Mouse (Mus musculus): ENCODE results near the gene Mrgprg. TPM values are rescaled to one million over a fixed set of nuclear protein-coding genes. Genes with fewer than 3 reads are reported as not detected.

Mrgprg gene
- total and polyA plus RNA-seq, 2 experiments from 2014 or later: not detected

- Histone ChIP-seq H3K4me2 (ENCODE audit: low read depth, low read length) (no peak overlapping the region), H3K4me3 (ENCODE audit: low read length) (no peak overlapping the region), H3K4me1 (ENCODE audit: insufficient read depth, low read length) (peaks cover 10% of the 10 kb centered on the region), H3K27me3 (ENCODE audit: insufficient read depth, low read length) (no peaks in the 10 kb centered on the region), H3K27ac (no peak overlapping the region), H3K9me3 (ENCODE audit: low read length) (no peaks in the 10 kb centered on the region), H3K36me3 (ENCODE audit: insufficient read depth, low read length) (no peaks in the 10 kb centered on the region), H3K9ac (replicated peaks; ENCODE audit: low read length) (no peak overlapping the region)
- WGBS: 86% methylated on average over 4 of the region's 4 CpGs
- no peak for TF ChIP-seq CTCF (IDR thresholded peaks at IDR 0.05; ENCODE audit: low read depth)
- DNase-seq (ENCODE audit: low spot score): no peak
- ATAC-seq: no peak
Measured at GRCm38 (mm10) chr7:143733746-143734145, 33.0 kb downstream of the Mrgprg start.

GRCm38 (mm10) chr7:143729886-143730285 is 36.9 kb downstream of the Mrgprg start:
- no peak for TF ChIP-seq CTCF (IDR thresholded peaks at IDR 0.05; ENCODE audit: low read depth)
- no peaks in the 10 kb centered on the region for H3K9me3 ChIP-seq (ENCODE audit: low read length)
- no peak overlapping the region for H3K4me3 ChIP-seq (ENCODE audit: low read length)
- no peak overlapping the region for H3K9ac ChIP-seq (replicated peaks; ENCODE audit: low read length)
- no peaks in the 10 kb centered on the region for H3K4me1 ChIP-seq (ENCODE audit: insufficient read depth, low read length)
- H3K36me3 ChIP-seq (ENCODE audit: insufficient read depth, low read length): no peaks in the 10 kb centered on the region
- ATAC-seq: no peak
- no peak overlapping the region for H3K27ac ChIP-seq
- 77% methylated on average over 10 of the region's 10 CpGs for WGBS
- DNase-seq (ENCODE audit: low spot score): no peak
- no peak overlapping the region for H3K4me2 ChIP-seq (ENCODE audit: low read depth, low read length)
- H3K27me3 ChIP-seq (ENCODE audit: insufficient read depth, low read length): no peaks in the 10 kb centered on the region

GRCm38 (mm10) chr7:143726396-143726795 is 40.4 kb downstream of the Mrgprg start:
- Histone ChIP-seq H3K4me1 (ENCODE audit: insufficient read depth, low read length) (no peaks in the 10 kb centered on the region), H3K9me3 (ENCODE audit: low read length) (no peaks in the 10 kb centered on the region), H3K27me3 (ENCODE audit: insufficient read depth, low read length) (no peaks in the 10 kb centered on the region), H3K4me3 (ENCODE audit: low read length) (no peak overlapping the region), H3K9ac (replicated peaks; ENCODE audit: low read length) (no peak overlapping the region), H3K27ac (no peak overlapping the region), H3K4me2 (ENCODE audit: low read depth, low read length) (no peak overlapping the region), H3K36me3 (ENCODE audit: insufficient read depth, low read length) (no peaks in the 10 kb centered on the region)
- TF ChIP-seq CTCF (IDR thresholded peaks at IDR 0.05; ENCODE audit: low read depth): no peak
- DNase-seq (ENCODE audit: low spot score) (no peak), ATAC-seq (no peak)
- 91% methylated on average over 4 of the region's 4 CpGs for WGBS

- Histone ChIP-seq H3K9ac (replicated peaks; ENCODE audit: low read length) (no peak overlapping the region), H3K27ac (no peak overlapping the region), H3K36me3 (ENCODE audit: insufficient read depth, low read length) (no peaks in the 10 kb centered on the region), H3K27me3 (ENCODE audit: insufficient read depth, low read length) (no peaks in the 10 kb centered on the region), H3K4me2 (ENCODE audit: low read depth, low read length) (no peak overlapping the region), H3K9me3 (ENCODE audit: low read length) (no peaks in the 10 kb centered on the region), H3K4me3 (ENCODE audit: low read length) (no peak overlapping the region), H3K4me1 (ENCODE audit: insufficient read depth, low read length) (no peaks in the 10 kb centered on the region)
- no peak for ATAC-seq
- TF ChIP-seq CTCF (IDR thresholded peaks at IDR 0.05; ENCODE audit: low read depth): no peak
- no peak for DNase-seq (ENCODE audit: low spot score)
- 100% methylated on average over 4 of the region's 4 CpGs for WGBS
Measured at GRCm38 (mm10) chr7:143723841-143724240, 43.0 kb downstream of the Mrgprg start.

- Histone ChIP-seq H3K4me3 (ENCODE audit: low read length) (no peak overlapping the region), H3K36me3 (ENCODE audit: insufficient read depth, low read length) (no peaks in the 10 kb centered on the region), H3K4me2 (ENCODE audit: low read depth, low read length) (no peak overlapping the region), H3K4me1 (ENCODE audit: insufficient read depth, low read length) (no peaks in the 10 kb centered on the region), H3K9me3 (ENCODE audit: low read length) (no peaks in the 10 kb centered on the region), H3K27ac (no peak overlapping the region), H3K27me3 (ENCODE audit: insufficient read depth, low read length) (no peaks in the 10 kb centered on the region), H3K9ac (replicated peaks; ENCODE audit: low read length) (no peak overlapping the region)
- DNase-seq (ENCODE audit: low spot score) (no peak), ATAC-seq (no peak)
- no peak for TF ChIP-seq CTCF (IDR thresholded peaks at IDR 0.05; ENCODE audit: low read depth)
- 68% methylated on average over 5 of the region's 5 CpGs for WGBS
Measured at GRCm38 (mm10) chr7:143722646-143723045, 44.1 kb downstream of the Mrgprg start.

- H3K27me3 ChIP-seq (ENCODE audit: insufficient read depth, low read length): no peaks in the 10 kb centered on the region
- peaks cover 4% of the 10 kb centered on the region; the same call in 1 of the 2 replicates for H3K36me3 ChIP-seq (ENCODE audit: insufficient read depth, low read length)
- no peak overlapping the region for H3K4me2 ChIP-seq (ENCODE audit: low read depth, low read length)
- H3K4me1 ChIP-seq (ENCODE audit: insufficient read depth, low read length): no peaks in the 10 kb centered on the region
- H3K27ac ChIP-seq: no peak overlapping the region
- TF ChIP-seq CTCF (IDR thresholded peaks at IDR 0.05; ENCODE audit: low read depth): no peak
- ATAC-seq: peak; percentile 70; the same call in 1 of the 2 replicates
- 48% methylated on average over 1 of the region's 1 CpGs for WGBS
- H3K9me3 ChIP-seq (ENCODE audit: low read length): no peaks in the 10 kb centered on the region
- no peak overlapping the region for H3K4me3 ChIP-seq (ENCODE audit: low read length)
- DNase-seq (ENCODE audit: low spot score): peak; percentile 9
- H3K9ac ChIP-seq (replicated peaks; ENCODE audit: low read length): no peak overlapping the region
Measured at GRCm38 (mm10) chr7:143717811-143718210, 49.0 kb downstream of the Mrgprg start.

Small RNAs within 50 kb of the gene (microRNA-seq; reads per million reads assigned to microRNA genes)
- gene Gm22064: 0 reads per million in 2 experiments

Other genes starting within 250 kb of the Mrgprg start
- 139 and 140 TPM in 2 replicates for gene Nap1l4, start 217.9 kb downstream of the Mrgprg start, total RNA-seq (2014; rRNA removed)
- gene Nap1l4, start 217.9 kb downstream of the Mrgprg start, polyA plus RNA-seq (2015; fragmentation: Nextera tagmentation; extraction: Ambion mirVana): 251 and 253 TPM in 2 replicates
- gene Cars, start 166.9 kb downstream of the Mrgprg start, total RNA-seq (2014; rRNA removed): 32.4 and 35.4 TPM in 2 replicates
- gene Cars, start 166.9 kb downstream of the Mrgprg start, polyA plus RNA-seq (2015; fragmentation: Nextera tagmentation; extraction: Ambion mirVana): 65.4 and 73.8 TPM in 2 replicates
- gene Tnfrsf26, start 138.3 kb downstream of the Mrgprg start, total RNA-seq (2014; rRNA removed): 0.47 and 0.54 TPM in 2 replicates
- 0.16 and 0.20 TPM in 2 replicates for gene Tnfrsf26, start 138.3 kb downstream of the Mrgprg start, polyA plus RNA-seq (2015; fragmentation: Nextera tagmentation; extraction: Ambion mirVana)
- gene Tnfrsf22, start 117.3 kb downstream of the Mrgprg start, total RNA-seq (2014; rRNA removed): 2.9 and 4.8 TPM in 2 replicates
- gene Tnfrsf22, start 117.3 kb downstream of the Mrgprg start, polyA plus RNA-seq (2015; fragmentation: Nextera tagmentation; extraction: Ambion mirVana): 4.5 and 5.1 TPM in 2 replicates
- gene Tnfrsf23, start 81.1 kb downstream of the Mrgprg start, total RNA-seq (2014; rRNA removed): 0.58 and 1.5 TPM in 2 replicates
- gene Tnfrsf23, start 81.1 kb downstream of the Mrgprg start, polyA plus RNA-seq (2015; fragmentation: Nextera tagmentation; extraction: Ambion mirVana): 0.74 and 1.1 TPM in 2 replicates
- 52.8 and 59.9 TPM in 2 replicates for gene Osbpl5, start 10.0 kb downstream of the Mrgprg start, total RNA-seq (2014; rRNA removed)
- gene Osbpl5, start 10.0 kb downstream of the Mrgprg start, polyA plus RNA-seq (2015; fragmentation: Nextera tagmentation; extraction: Ambion mirVana): 24.2 and 27.6 TPM in 2 replicates
- gene Mrgpre, start 17.5 kb upstream of the Mrgprg start, total RNA-seq (2014; rRNA removed): 8.5 and 10.9 TPM in 2 replicates
- 4.8 and 6.8 TPM in 2 replicates for gene Mrgpre, start 17.5 kb upstream of the Mrgprg start, polyA plus RNA-seq (2015; fragmentation: Nextera tagmentation; extraction: Ambion mirVana)
- 8.7 and 10.7 TPM in 2 replicates for gene Nadsyn1, start 55.9 kb upstream of the Mrgprg start, total RNA-seq (2014; rRNA removed)
- 4.6 and 5.1 TPM in 2 replicates for gene Nadsyn1, start 55.9 kb upstream of the Mrgprg start, polyA plus RNA-seq (2015; fragmentation: Nextera tagmentation; extraction: Ambion mirVana)
- gene Dhcr7, start 56.2 kb upstream of the Mrgprg start, total RNA-seq (2014; rRNA removed): 55.6 and 84.4 TPM in 2 replicates
- gene Dhcr7, start 56.2 kb upstream of the Mrgprg start, polyA plus RNA-seq (2015; fragmentation: Nextera tagmentation; extraction: Ambion mirVana): 64.1 and 70.2 TPM in 2 replicates
- gene Gm498, start 99.8 kb upstream of the Mrgprg start, total RNA-seq (2014; rRNA removed): not detected in 2 replicates
- gene Gm498, start 99.8 kb upstream of the Mrgprg start, polyA plus RNA-seq (2015; fragmentation: Nextera tagmentation; extraction: Ambion mirVana): not detected in 2 replicates
- 28.0 and 30.0 TPM in 2 replicates for gene Shank2, start 234.9 kb upstream of the Mrgprg start, total RNA-seq (2014; rRNA removed)
- gene Shank2, start 234.9 kb upstream of the Mrgprg start, polyA plus RNA-seq (2015; fragmentation: Nextera tagmentation; extraction: Ambion mirVana): 8.4 and 8.5 TPM in 2 replicates

Data from hindbrain, postnatal 0 days (tissue).